Mouse (Mus musculus): ENCODE measurements at regions not wholly inside any gene's neighbourhood (a gene's known extent, or its start where the extent isn't known, plus 50 kb on each side); places are given as distances from the start of the nearest gene placed in this dataset.

- H3K9me3 ChIP-seq: no peaks in the 10 kb centered on the region
- H3K27ac ChIP-seq: no peak overlapping the region
- 77% methylated on average over 4 of the region's 4 CpGs for WGBS
- no peak for DNase-seq (ENCODE audit: low spot score)
- no peaks in the 10 kb centered on the region for H3K36me3 ChIP-seq
- H3K4me1 ChIP-seq (replicated peaks): no peaks in the 10 kb centered on the region
- no peaks in the 10 kb centered on the region for H3K27me3 ChIP-seq (ENCODE audit: insufficient read depth, poor library complexity, severe bottlenecking)
- no peak overlapping the region for H3K4me3 ChIP-seq
These were observed 191.8 kb upstream of the Tll1 start for GRCm38 (mm10) chr8:64397876-64398275.

DNA sequence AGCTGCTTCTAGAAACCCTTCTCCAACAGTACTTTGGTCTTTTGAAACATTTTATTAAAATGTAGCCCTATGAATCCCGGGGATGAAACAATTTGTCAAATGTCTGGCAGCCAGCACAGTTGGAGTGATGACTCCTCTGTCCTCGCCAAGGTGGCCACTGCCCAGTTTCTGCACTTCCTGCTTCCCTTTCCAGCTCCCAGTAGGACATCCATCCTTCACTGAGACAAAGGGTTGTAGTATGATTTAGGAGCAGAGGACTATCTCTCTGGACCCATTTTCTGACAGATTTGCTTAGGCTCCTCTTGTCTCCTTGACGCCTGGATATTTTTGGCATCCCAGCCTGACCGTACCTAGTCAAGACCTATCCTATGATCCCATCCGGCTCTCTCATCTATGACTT lies 189.7 kb upstream of the Tll1 start:
- Histone ChIP-seq H3K4me1 (replicated peaks) (no peaks in the 10 kb centered on the region), H3K27me3 (ENCODE audit: insufficient read depth, poor library complexity, severe bottlenecking) (no peaks in the 10 kb centered on the region), H3K36me3 (no peaks in the 10 kb centered on the region), H3K9me3 (no peaks in the 10 kb centered on the region), H3K27ac (no peak overlapping the region), H3K4me3 (no peak overlapping the region)
- 86% methylated on average over 5 of the region's 5 CpGs for WGBS
- DNase-seq (ENCODE audit: low spot score): no peak

DNA sequence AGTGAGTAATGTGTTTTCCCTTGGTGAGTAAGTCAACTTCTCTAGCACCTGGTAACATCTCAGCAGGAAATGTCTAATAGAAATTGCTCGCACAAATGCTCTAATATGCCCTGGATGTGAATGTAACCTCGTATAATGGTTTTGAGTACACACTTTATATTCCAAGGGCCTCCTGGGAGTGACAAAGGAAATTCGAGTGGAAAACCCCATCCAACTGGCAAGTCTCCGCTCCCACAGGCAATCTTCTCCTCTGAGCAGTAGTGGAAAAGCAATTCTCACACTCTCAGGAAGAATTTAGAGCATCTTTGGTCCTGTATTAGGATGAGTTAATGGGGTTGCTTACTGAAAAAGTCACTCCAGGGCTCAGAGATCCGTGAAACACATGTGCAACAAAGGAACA lies 183.4 kb upstream of the Tll1 start:
- Histone ChIP-seq H3K9me3 (no peaks in the 10 kb centered on the region), H3K4me3 (no peak overlapping the region), H3K27ac (no peak overlapping the region), H3K27me3 (ENCODE audit: insufficient read depth, poor library complexity, severe bottlenecking) (no peaks in the 10 kb centered on the region), H3K36me3 (no peaks in the 10 kb centered on the region), H3K4me1 (replicated peaks) (no peaks in the 10 kb centered on the region)
- no peak for DNase-seq (ENCODE audit: low spot score)
- 79% methylated on average over 5 of the region's 5 CpGs for WGBS

GRCm38 (mm10) chr8:64388299-64388698 lies 182.2 kb upstream of the Tll1 start:
- H3K27ac ChIP-seq: no peak overlapping the region
- DNase-seq (ENCODE audit: low spot score): no peak
- 97% methylated on average over 2 of the region's 2 CpGs for WGBS
- no peaks in the 10 kb centered on the region for H3K4me1 ChIP-seq (replicated peaks)
- H3K9me3 ChIP-seq: no peaks in the 10 kb centered on the region
- H3K4me3 ChIP-seq: no peak overlapping the region
- H3K27me3 ChIP-seq (ENCODE audit: insufficient read depth, poor library complexity, severe bottlenecking): no peaks in the 10 kb centered on the region
- no peaks in the 10 kb centered on the region for H3K36me3 ChIP-seq

GRCm38 (mm10) chr8:64379732-64380349 lies 173.8 kb upstream of the Tll1 start:
- 91% methylated on average over 9 of the region's 9 CpGs for WGBS
- DNase-seq (ENCODE audit: low spot score): no peak
- no peak overlapping the region for H3K4me3 ChIP-seq
- H3K4me1 ChIP-seq (replicated peaks): no peaks in the 10 kb centered on the region
- no peaks in the 10 kb centered on the region for H3K27me3 ChIP-seq (ENCODE audit: insufficient read depth, poor library complexity, severe bottlenecking)
- H3K9me3 ChIP-seq: no peaks in the 10 kb centered on the region
- H3K27ac ChIP-seq: no peak overlapping the region
- no peaks in the 10 kb centered on the region for H3K36me3 ChIP-seq

GRCm38 (mm10) chr8:64377830-64378229 lies 171.8 kb upstream of the Tll1 start:
- DNase-seq (ENCODE audit: low spot score): no peak
- Histone ChIP-seq H3K27ac (no peak overlapping the region), H3K4me3 (no peak overlapping the region), H3K27me3 (ENCODE audit: insufficient read depth, poor library complexity, severe bottlenecking) (no peaks in the 10 kb centered on the region), H3K4me1 (replicated peaks) (no peaks in the 10 kb centered on the region), H3K9me3 (no peaks in the 10 kb centered on the region), H3K36me3 (no peaks in the 10 kb centered on the region)
- 81% methylated on average over 2 of the region's 2 CpGs for WGBS

DNA sequence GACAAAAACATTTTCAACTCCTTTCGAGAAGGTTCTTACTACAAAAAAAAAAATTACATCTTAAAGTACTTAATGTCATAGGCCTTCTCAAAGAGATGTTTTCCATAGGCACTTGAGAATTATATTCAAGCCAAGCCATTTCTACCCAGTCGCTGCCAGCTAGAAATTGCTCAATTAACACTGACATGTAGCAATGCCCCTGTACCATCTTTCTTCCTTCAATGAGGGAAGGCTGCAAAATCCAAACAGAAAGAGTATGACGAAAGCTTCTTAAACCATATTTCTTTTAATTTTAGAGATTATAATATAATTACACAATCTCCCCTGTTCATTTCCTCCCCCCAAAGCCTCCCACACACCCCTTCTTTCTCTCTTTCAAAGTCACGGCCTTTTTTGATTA lies 169.4 kb upstream of the Tll1 start:
- Histone ChIP-seq H3K27ac (no peak overlapping the region), H3K9me3 (no peaks in the 10 kb centered on the region), H3K4me1 (replicated peaks) (no peaks in the 10 kb centered on the region), H3K27me3 (ENCODE audit: insufficient read depth, poor library complexity, severe bottlenecking) (no peaks in the 10 kb centered on the region), H3K36me3 (no peaks in the 10 kb centered on the region), H3K4me3 (no peak overlapping the region)
- WGBS: 92% methylated on average over 4 of the region's 4 CpGs
- DNase-seq (ENCODE audit: low spot score): no peak

DNA sequence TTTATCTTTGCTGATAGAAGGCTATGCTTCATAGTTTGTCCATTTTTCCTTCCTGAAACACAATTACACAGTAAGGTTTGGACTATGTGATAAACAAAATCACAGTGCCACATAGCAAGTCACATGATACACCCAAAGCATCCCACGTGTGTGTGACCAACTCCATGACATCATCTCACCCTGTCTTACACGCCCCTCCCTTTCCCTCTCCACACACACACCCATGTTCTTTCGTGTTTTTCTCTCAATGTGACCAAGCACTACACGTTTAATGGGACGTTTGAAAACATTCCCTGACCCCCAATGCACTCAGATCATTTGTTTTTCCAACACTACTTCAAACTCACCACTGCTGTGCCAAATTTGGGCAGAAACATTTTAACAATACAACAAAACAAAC lies 168.9 kb upstream of the Tll1 start:
- DNase-seq (ENCODE audit: low spot score): no peak
- H3K9me3 ChIP-seq: no peaks in the 10 kb centered on the region
- WGBS: 77% methylated on average over 5 of the region's 5 CpGs

DNA sequence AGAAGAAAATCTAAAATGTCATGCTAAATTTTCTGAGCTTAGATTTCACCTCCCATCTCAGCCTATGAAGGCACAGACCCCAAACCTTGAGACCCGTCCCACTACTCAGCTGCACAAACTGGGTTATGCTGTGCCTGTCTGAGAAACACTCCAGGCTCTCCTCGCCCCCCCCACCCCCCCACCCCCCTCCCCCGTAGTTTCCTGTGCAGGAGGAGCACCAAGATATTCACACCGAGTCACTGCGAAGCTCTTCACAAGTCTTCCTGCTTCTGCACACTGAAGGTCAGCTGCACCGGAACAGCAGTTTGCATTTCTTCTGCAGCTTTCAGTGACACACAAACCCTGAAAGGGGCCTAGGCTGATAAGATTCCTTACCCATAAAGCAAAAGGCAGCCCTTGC lies 163.9 kb upstream of the Tll1 start:
- H3K4me3 ChIP-seq: no peak overlapping the region
- H3K27ac ChIP-seq: no peak overlapping the region
- whole genome bisulfite sequencing: 58% methylated on average over 6 of the region's 6 CpGs
- no peaks in the 10 kb centered on the region for H3K9me3 ChIP-seq
- no peaks in the 10 kb centered on the region for H3K27me3 ChIP-seq (ENCODE audit: insufficient read depth, poor library complexity, severe bottlenecking)
- no peaks in the 10 kb centered on the region for H3K36me3 ChIP-seq
- no peak for DNase-seq (ENCODE audit: low spot score)
- H3K4me1 ChIP-seq (replicated peaks): peaks cover 14% of the 10 kb centered on the region; the same call in 1 of the 2 replicates

More for the DNA sequence above, 168.9 kb upstream of the Tll1 start:
- H3K27ac ChIP-seq: no peak overlapping the region
- 0 out of 2 replicates have a peak, but pooled peaks cover 4% of the 10 kb centered on the region for H3K4me1 ChIP-seq (replicated peaks)
- H3K27me3 ChIP-seq (ENCODE audit: insufficient read depth, poor library complexity, severe bottlenecking): no peaks in the 10 kb centered on the region
- H3K36me3 ChIP-seq: no peaks in the 10 kb centered on the region
- H3K4me3 ChIP-seq: no peak overlapping the region

- WGBS: 92% methylated on average over 4 of the region's 4 CpGs
- no peak overlapping the region for H3K4me3 ChIP-seq
These were observed 161.8 kb upstream of the Tll1 start for GRCm38 (mm10) chr8:64367906-64368305.

GRCm38 (mm10) chr8:64366974-64367266 lies 160.8 kb upstream of the Tll1 start:
- no peak overlapping the region for H3K4me3 ChIP-seq
- no peaks in the 10 kb centered on the region for H3K27me3 ChIP-seq (ENCODE audit: insufficient read depth, poor library complexity, severe bottlenecking)
- WGBS: 71% methylated on average over 9 of the region's 9 CpGs
- H3K36me3 ChIP-seq: no peaks in the 10 kb centered on the region
- no peaks in the 10 kb centered on the region for H3K9me3 ChIP-seq
- no peak overlapping the region for H3K27ac ChIP-seq
- no peak for DNase-seq (ENCODE audit: low spot score)
- H3K4me1 ChIP-seq (replicated peaks): peaks cover 14% of the 10 kb centered on the region; the same call in 1 of the 2 replicates

More at GRCm38 (mm10) chr8:64367906-64368305, 161.8 kb upstream of the Tll1 start:
- no peak for DNase-seq (ENCODE audit: low spot score)
- peaks cover 14% of the 10 kb centered on the region; the same call in 1 of the 2 replicates for H3K4me1 ChIP-seq (replicated peaks)
- H3K27me3 ChIP-seq (ENCODE audit: insufficient read depth, poor library complexity, severe bottlenecking): no peaks in the 10 kb centered on the region
- H3K9me3 ChIP-seq: no peaks in the 10 kb centered on the region
- no peaks in the 10 kb centered on the region for H3K36me3 ChIP-seq
- no peak overlapping the region for H3K27ac ChIP-seq

- no peak for DNase-seq (ENCODE audit: low spot score)
- Histone ChIP-seq H3K9me3 (no peaks in the 10 kb centered on the region), H3K4me1 (replicated peaks) (peaks cover 14% of the 10 kb centered on the region; the same call in 1 of the 2 replicates), H3K27me3 (ENCODE audit: insufficient read depth, poor library complexity, severe bottlenecking) (no peaks in the 10 kb centered on the region), H3K27ac (no peak overlapping the region), H3K36me3 (no peaks in the 10 kb centered on the region), H3K4me3 (no peak overlapping the region)
- WGBS: 75% methylated on average over 11 of the region's 11 CpGs
These were observed 160.3 kb upstream of the Tll1 start for GRCm38 (mm10) chr8:64366226-64366973.

DNA sequence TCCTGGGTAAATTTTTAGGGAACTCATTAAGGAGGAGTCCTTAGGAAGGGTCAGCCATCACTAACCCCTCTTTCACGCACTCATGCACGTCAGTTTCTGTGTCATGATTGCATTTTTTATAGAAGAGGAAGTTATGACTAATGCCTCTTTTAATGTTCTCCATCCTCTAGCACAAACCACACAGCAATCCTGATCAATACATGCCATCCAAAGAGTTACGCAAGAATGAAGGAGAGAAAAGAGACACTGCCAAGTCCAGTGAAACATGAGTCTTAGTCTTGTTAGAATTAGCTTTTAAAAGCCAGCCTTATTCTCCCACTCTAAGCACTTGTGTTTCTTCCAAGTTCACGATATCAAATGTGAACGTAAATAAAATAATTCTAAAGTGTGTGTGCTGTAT lies 151.0 kb upstream of the Tll1 start:
- H3K27me3 ChIP-seq (ENCODE audit: insufficient read depth, poor library complexity, severe bottlenecking): no peaks in the 10 kb centered on the region
- no peaks in the 10 kb centered on the region for H3K4me1 ChIP-seq (replicated peaks)
- no peaks in the 10 kb centered on the region for H3K36me3 ChIP-seq
- no peak for DNase-seq (ENCODE audit: low spot score)
- no peak overlapping the region for H3K27ac ChIP-seq
- WGBS: 93% methylated on average over 5 of the region's 5 CpGs
- H3K9me3 ChIP-seq: no peaks in the 10 kb centered on the region
- no peak overlapping the region for H3K4me3 ChIP-seq

All from hindbrain, embryonic 10.5 days (tissue).